Mouse (Mus musculus) spleen, adult 2 months (tissue): ENCODE measurements around the gene Adgrg1.

Source experiments
- CTCF ChIP-seq: fragments of 200-500 bp; IDR thresholded peaks from 2 replicates; pipeline ENCODE4 v1.5.1; 2011; ENCODE audit warnings: mild to moderate bottlenecking, inconsistent platforms; ENCODE audit not compliant: insufficient read depth, insufficient read length, insufficient replicate concordance; ENCODE audit errors: extremely low read depth
- POLR2A ChIP-seq: fragments of 200-500 bp; IDR thresholded peaks from 2 replicates; pipeline ENCODE4 v1.6.1; 2011; ENCODE audit warnings: low read depth, low read length, inconsistent platforms

DNA sequence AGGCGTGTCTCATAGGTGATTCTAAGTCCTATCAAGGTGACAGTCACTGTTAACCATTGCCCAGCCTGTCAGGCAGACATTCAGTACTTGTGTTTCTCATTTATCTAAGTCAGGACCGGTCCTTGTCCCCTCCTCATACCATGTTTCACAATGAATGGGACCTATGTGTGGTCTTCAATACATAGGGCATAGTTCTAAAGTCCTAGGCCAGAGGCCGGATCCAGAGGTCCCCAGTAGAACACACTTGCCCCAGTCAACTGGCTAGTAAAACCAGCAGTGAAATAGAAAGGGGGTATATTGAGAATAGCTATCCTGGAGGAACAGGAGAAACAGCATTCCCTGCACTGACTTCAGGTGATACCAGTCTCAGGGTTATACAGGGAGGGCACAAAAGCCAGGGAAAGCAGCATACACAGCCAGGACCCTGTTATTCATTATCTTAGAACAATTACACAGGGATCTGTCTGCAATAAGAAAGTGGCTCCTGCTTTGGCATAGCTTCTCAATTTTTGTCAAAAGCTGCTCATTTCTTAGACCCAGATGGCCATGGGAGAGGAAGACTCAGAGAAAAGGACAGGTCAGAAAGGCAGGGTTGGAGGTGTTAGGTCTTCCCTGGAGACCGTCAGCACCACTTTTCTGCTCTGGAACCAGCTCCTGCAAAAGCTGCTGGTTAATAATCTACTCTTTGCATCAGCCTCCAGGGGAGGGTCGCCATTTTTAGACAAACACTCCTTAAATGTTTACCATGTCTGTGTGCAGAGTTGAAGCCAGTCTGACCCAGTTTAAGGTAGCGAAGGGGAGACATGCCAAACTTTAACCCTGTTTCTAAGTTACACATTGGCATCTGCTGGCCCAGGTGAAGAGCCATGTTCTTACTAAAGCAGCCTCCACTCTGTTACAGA lies 67.6 kb downstream of the Adgrg1 start:
- TF ChIP-seq CTCF (no peak), POLR2A (no peak)
